Mouse (Mus musculus) embryonic fibroblast, embryonic 13.5 days (primary cell): ENCODE results near the gene Eif4g3.

Experiments used
- CTCF ChIP-seq: IDR thresholded peaks from 2 replicates; pipeline ENCODE4 v1.5.1; 2011; ENCODE audit warnings: mild to moderate bottlenecking, control low read depth, low read length, moderate library complexity, borderline replicate concordance; ENCODE audit not compliant: insufficient read depth
- POLR2A ChIP-seq: IDR thresholded peaks from 2 replicates; pipeline ENCODE4 v1.6.1; 2011; ENCODE audit warnings: low read depth, mild to moderate bottlenecking, control low read depth, low read length, moderate library complexity

- no peak for TF ChIP-seq CTCF
- peak; percentile 73 for TF ChIP-seq POLR2A
These were observed 224.1 kb downstream of the Eif4g3 start for GRCm38 (mm10) chr4:138216891-138217392.
